Mouse (Mus musculus) right cerebral cortex, postnatal 10 days (tissue): Measurements from ENCODE around the gene Smyd3.

ENCODE experiments used
- DNase-seq, 2 experiments: peaks; one replicate each; pipeline ENCODE4 v3.0.0; 2021; ENCODE audit warnings: low spot score in 2 of 2

The Smyd3 gene

DNA sequence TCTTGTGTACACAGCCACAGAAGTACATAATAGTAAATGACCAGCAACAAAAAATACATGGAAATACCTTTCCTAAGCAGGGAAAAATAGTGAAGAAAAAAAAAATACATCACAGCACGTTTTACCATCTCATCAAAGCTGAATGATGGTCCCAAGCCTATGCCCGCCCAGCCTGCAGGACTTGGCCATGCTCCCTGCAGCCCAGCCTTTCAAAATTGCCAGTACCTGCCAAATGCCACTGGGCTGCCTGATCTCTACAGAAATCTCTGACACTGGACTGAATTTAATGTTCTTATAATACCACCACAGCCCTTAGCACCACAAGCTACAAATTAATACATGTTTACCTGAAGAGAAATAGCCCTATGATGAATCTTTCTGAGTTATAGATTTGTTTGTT lies 133.5 kb downstream of the Smyd3 start:
- no peak for DNase-seq

DNA sequence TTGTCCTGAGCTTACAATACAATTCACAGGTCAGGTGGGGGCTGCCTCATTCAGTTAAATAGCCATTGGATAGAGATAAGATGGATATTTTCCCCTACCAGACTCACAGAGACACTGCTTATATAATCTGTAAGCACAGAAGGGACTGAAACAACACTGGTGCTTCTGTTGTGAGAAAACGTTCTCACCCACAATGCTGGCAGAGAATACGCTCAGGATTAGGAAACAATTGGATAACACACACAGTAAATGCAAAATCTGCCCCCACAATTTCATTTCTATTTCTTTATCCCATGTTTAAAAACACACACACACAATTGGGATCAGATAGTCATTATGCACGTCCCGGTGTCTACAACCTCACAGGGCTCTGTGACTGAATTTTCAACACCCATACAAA lies 139.7 kb downstream of the Smyd3 start:
- no peak for DNase-seq

DNA sequence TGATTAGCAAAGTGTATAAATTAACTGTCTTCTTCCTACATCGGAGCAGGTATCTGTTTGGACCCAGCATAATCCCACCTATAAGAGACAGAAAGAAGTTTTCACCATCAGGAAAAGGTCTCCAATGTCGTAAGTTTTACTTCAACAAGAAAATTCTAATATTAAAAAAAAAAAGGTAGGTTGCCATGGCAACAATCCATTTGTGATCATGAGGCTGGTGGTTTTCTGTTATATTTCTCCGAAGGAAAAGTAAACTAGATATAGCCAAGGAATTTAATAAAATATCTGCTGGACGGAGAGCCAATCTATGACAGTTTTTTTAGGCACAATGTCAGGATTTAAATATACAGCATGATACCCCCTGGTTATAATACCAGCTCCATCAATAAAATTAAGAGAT lies 142.9 kb downstream of the Smyd3 start:
- no peak for DNase-seq

DNA sequence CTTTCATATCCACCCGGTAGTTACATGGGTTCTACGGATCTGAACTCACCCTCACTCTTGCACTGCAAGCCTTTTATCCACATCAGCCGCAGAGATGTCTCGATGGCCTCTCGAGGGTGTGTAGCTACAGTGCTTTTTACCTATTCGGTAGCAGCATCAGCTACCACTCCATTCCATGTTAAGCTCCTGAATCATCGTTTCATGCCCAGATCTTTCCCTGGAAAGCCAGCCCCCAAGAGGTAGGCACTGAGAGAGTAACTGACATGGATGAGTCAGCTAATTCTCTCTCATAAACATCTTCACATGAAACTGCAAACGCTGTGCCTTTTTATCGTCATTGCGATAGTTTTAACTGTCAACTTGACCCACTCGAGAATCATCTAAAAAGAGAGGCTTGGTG lies 143.9 kb downstream of the Smyd3 start:
- DNase-seq, result no peak

DNA sequence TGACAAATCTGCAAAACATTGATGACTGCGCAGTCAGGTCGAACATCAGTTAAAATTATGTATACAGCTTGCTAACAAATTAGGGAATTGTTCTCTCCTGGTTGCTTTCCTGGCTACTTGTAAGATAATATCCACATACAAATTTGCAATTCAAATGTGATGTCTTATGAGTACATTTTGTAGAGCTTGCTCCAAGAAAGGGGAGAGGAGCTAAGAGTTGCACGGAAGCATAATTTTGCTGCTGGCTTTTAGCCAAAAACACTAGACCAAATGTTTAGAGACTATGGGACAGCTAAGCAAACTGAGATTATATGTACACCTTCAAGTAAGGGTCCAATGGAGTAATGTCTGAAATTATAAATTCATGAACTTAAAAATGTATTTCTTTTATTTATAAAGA lies 146.7 kb downstream of the Smyd3 start:
- DNase-seq, result no peak

DNA sequence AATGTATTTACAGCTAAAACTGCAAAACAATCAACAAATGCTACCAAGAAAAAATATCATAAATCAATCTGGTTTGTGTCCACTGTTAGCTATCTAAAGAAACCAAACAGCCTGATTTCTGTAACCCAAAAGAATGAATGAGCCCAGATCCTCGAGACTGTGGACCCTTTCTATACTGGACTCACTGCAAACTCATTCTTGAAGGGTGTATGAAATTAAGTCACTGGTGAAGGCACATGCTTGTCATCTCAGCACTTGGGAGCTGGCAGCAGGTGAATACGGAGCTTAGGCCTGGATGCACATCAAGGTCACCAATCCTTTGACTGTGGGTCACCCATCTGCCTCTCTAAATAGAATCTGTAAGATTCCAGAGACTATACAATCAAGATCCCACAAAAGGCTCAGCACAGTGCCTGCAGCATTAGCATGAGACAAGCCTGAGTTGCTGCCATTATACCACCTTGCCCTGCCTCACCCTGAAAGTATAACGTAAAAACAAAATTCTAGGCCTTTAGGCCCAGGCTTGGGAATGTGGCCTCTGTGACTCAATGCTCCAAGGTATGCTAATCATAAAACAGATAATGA lies 149.3 kb downstream of the Smyd3 start:
- DNase-seq, result no peak

DNA sequence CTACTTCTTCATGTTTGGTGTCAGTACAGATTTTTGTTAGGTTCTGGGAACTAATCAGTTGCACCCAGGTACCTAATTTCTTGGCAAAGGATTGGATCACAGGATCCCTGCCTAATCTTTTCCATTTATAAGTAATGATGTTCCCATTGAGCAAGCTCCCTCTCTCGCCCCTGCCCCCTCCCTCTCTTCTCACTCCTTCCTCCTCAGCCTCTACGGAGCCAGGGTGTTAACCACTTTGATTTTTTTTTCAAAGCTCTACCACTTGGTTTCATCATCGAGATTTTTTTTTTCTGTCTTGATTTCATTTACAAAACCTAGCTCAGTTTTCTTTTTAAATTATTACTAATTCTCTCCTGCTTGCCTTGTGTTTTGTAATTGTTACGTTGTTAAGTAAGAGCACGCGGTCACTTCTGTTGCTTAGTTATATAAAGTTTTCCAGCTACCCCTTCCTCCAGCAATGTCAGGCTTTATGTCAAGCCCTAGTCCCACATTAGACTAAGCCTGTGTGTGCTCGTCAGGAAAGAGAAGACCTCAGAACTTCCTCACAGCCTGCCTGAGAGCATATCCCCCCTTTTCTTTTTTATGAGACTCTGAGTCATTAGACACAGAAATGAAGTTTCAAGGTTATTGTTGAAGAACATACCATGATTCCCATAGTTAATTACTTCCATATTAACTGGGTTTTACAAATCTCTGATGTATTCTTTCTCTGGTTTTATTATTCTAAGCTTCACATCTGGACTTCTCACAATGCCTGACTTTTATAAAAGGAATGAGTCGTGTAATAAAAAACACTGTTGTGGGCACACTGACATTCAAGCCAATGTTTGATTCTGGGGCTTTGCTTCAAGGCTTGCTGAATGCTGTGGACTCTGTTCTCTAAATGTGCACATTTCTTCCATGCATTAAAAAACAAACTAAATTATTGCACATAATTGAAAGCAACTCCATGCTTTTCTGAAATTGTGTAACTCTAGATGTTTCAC lies 156.1 kb downstream of the Smyd3 start:
- DNase-seq, result no peak

DNA sequence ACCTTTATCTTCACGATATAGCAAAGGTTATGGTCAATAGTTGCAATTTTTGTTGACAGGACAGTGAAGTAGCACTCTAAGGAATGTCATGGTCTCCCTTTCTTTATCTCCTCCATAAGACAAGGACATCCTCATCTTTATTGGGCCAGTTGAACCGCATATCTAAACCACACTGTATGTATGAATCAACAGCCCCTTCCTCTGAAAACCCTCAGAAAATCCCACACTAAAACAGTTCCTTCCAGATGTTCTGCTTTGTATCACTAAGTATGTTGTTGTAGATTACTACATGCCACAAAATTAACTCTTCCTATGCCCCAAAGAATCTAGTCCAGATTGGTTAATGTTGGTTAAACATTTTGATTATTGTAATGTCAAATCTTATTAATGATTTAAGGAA lies 160.7 kb downstream of the Smyd3 start:
- no peak for DNase-seq

DNA sequence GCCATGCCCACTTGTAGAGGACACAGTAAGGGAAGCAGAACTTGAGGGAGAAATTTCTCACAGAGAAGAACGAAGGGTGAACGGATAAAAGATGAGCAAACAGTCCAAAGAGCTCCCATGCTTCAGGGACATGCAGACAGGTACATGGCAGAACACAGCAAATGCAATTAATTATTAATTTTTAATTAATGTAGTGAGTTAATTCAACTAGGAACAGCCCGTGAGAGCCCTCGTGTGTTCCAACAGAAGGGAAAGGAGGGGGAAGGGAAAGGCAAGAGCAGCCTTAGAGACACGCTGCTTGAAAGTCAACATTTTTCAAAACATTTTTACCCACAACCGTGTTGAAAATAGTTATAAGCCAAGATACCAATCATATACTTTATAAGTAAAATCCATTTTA lies 163.6 kb downstream of the Smyd3 start:
- no peak for DNase-seq

DNA sequence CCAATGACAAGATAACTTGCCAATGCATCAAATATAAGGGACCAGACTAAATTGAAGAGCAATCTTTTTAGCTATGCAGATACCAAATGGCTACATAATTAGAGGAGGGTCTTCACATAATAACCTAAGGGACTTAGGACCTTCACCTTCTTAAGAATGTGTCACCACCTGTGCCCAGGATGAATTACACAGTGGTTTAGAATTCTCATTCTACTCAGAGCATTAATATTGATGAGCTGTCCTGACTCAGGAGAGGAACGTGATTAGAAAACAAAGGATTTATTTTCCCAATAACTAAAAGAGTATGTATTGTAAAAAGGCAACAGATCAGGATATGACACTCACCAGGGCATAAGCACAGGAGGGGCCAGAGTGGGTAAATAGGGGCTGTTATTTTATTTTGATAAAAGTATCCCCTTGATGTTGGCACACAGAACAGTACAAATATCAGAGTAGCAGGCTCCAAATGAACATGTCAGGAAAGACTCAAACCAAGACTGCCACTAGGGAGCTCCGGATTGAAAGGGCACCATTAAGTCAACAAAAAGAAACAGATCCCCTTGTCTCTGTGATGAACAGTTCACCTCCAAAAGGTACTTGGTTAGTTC lies 172.4 kb downstream of the Smyd3 start:
- DNase-seq, result no peak

DNA sequence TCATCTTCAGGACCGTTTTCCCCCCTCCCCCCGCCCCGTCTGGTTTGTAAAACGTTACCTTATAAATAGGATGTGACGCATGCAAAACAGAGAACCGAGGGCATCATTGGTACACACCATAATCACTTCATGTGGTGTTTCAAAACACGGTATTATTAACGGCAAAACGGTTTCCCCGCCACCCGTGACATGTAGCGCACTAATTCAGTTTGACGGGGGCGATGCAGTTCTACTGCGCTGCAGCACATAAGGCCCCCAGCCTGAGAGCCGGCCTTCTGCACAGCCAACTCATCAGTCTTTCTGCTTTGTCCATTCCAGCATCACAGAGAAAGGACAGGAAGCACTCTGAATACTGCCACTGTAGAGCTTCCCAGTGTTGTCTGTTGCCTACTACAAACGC lies 174.4 kb downstream of the Smyd3 start:
- no peak for DNase-seq

DNA sequence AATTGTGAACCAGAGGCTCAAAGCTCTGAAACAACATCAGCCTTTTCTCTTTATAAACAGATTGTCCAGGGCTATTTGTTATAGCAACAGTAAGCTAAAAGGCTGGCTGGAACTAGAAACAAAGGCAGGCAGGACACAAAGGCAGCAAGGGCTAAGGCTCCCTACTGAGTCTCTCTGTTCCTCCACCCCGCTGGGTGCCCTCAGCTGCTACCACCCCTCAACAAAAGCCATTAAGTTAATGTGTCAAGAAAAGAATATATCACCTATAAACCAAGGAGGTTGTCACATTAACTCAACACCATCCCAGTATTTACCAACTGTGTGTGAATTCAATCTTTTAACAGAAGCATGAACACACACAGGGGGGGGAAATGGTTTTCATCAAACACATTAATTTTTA lies 176.3 kb downstream of the Smyd3 start:
- DNase-seq, result no peak

DNA sequence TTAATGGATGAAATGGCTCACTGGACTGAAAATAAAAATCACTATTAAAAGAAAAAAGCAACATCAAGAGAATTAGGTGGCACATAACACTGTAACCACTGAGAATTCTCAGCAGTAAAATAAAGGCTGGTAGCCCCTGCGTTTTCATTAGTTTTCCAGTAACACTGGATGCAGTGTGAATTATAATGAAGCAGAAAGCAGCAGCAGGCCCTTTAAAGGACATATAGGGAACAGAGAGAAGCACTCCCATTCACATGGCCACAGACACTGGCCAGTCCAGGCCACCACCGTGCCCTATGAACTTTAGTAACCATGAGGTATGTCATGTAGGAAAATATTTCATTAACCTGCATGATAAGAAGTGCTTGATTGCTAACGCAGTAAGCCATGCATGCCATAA lies 178.8 kb downstream of the Smyd3 start:
- no peak for DNase-seq

DNA sequence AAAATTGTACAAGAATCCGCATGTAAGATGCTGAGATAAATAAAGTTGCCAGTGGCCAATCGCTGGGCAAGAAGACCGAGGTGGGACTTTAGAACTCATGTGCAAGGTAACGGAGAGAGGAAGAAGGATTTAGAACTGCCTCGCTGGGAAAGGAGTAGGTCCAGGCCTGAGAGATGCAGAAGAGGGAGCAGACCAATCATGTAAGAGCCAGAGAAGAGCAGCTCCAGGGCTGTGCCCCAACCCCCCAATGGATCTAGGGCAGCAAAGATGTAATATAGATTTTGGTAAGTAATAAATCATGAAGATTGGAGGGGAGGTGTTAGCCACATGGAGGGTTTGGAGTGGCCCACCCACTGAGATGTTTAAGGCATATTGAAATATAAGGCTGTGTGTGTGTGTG lies 180.3 kb downstream of the Smyd3 start:
- no peak for DNase-seq

DNA sequence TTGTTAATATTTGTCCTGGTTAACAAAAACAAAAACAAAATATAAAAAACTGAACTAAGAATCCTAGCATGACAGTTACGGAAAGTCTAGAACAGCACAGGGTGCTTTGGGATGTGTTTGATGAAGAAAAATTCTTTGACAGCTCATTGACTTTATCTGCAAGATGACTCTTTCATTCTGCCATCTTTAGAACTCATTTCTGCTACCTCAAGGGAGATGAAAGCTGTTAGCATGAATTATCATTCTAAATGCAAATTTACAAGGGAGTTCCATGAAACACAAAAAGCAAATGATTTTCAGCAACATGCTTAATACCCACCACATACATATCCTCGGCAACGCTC lies 190.9 kb downstream of the Smyd3 start:
- DNase-seq, result no peak

DNA sequence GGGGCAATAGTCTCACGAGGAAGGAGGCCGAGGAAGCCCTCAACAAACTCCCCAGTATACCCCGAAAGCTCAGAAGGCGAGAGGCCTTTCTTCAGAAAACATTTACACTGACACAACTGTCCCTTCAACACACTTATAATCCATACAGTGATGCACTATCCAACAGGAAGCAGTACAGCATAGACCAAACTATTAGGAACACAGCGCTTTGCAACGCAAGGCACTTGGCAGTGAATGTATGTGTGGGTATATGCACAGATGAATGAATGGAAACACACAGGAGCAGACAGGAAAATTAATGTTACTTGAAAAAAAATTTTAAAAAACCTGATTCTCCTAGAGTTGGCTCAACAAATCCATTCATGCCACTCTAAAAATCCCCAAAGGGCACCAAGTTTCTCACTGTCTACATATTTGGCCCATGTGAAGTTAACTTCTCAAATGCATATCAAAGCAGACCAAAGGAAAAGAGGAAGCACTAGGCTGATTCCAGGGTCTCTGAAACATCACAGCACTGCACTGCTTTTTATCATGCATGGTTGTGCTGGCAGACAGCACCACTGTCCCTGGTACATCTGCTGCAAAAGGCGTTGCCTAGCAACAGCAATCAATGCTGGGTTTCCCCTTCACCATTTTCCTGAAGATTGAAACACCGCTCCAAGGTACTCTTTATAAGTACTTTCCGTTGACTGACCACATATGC lies 191.4 kb downstream of the Smyd3 start:
- peak; percentile 73 to 79 for DNase-seq

DNA sequence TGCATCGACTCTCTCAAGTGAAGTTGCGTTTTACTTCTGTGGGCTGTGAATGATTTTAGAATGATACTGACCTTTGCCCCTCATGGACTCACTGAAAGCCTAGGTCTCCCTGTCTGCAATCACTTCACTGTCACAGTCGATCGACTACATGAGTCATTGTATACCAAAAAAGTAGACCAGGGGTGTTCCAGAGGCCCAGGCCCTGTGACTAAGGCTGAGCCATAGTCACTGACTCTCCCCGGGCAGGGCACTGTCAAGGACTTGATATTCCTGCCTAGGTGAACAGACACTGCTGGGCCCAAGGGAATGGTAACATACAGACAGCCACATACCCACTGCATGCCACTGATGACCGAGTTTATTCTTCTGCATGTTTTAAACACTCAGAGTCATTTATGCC lies 193.6 kb downstream of the Smyd3 start:
- DNase-seq, result no peak

DNA sequence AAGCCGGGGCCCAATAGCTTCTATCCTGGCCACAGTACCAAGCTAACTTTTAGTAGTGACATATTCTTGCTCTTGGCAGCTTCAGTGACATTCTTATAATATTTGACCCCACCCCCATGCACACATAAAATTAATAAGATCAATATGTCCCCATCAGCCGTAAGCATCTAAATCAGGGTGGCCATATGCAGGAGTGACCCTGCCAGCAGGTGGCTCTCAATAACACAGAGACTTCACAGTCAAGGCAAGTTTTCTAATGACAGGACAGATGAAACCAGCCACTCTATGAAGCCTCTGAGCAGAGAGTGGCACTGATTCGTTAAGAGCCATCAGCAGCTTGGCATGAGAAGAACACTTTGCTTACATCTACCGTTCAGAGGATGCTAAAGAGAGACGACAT lies 204.2 kb downstream of the Smyd3 start:
- DNase-seq, result no peak

DNA sequence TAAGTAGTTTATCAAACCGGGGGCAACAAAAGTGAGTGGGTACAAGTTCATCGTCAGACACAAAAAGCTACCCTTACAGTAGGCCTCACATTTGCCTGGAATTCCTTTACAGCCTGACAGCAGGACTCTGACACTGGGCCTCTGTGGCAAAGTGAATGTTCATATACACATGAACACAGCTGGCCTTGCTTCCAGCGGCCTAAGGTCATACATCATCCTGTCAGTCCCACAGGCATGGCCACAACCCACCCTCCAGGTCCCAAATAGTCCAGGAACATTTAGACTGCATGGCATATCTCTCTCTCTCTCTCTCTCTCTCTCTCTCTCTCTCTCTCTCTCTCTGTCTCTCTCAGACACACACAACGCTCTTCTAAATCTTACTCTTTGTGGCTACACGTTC lies 208.4 kb downstream of the Smyd3 start:
- DNase-seq, result no peak

DNA sequence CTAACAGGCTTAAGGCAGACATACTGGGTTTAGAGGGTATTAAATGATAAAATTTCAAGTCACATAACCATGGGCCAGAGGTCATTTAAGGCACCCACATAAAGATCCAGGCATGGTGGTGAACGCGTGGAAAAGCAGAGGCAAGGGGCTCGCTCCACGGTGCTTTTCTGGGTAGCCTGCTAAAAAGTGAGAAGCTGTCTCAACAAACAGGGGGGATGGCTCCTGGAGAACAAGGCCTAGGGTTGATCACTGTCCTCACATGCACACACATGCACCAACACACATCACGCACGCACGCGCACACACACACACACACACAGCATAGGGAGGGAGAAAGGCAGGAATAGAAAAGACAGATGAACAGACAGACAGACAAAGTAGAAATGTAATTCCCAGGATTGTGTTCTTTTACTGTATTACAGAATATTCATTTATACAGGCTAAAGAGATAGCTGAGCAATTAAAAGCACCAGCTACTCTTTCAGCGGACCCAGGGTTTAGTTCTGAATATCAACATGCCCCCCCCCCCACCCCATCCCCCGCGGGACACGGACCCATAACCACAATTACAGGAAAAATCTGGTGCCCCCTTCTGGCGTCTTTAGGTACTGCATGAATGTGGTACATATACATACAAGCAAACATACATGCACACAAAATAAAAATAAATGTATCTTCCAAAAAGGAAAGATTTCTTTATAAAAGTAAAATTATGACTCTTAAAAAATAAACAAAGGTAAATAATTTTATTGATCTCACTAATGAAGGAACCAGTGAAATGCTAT lies 215.2 kb downstream of the Smyd3 start:
- no peak for DNase-seq

DNA sequence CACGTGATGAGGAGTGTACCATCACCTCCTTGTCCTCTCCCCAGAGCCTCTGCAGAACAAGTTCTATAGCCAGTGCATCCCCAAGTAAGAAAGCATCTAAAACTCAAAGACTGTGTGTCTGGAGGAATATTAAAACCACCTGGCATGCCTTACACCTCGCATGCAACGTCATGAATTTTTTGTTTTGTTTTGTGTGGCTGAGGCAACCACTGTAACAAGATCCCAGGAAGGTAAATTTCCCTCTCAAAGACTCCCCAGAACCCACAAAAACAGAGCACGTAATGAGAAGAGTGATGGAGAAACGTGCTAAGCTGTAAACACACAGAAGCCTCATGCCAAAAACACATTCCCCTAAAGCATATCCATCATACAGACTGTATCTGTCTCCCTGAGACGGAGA lies 222.2 kb downstream of the Smyd3 start:
- no peak for DNase-seq
